Mouse (Mus musculus) left cerebral cortex, postnatal 14 days (tissue): ENCODE results near the gene Stxbp4. TPM values are rescaled to one million over a fixed set of nuclear protein-coding genes. Genes with fewer than 3 reads are reported as not detected.

Experiments
- DNase-seq, 2 experiments: peaks; one replicate each; pipeline ENCODE4 v3.0.0; 2021 to 2022; ENCODE audit warnings: low spot score in 2 of 2, mixed read lengths in 1 of 2
- intact Hi-C: fragments of 180-260 bp; cut with DNase I; formaldehyde crosslinking; loops from one replicate; pipeline ENCODE4 v1.15.1; 2025
- long read RNA-seq, 2 experiments: library from polyadenylated mRNA; stranded (forward); transcript quantifications; one replicate each; pipeline ENCODE4 v2.0.0; 2021
- total RNA-seq, 2 experiments: library from RNA; stranded (reverse); gene quantifications; 2 replicates each; pipeline ENCODE4 v1.2.3; 2021

Gene Stxbp4
- total RNA-seq, result 10 to 100 TPM in 1 of 2 experiments, 1 to 10 TPM in 1; 8.8 to 10.4 TPM
- long read RNA-seq, experiment 1, full-length matches to known transcripts, result 3 of 9 reads
- long read RNA-seq, experiment 1, partial matches to known transcripts, result 3 of 9 reads
- long read RNA-seq, experiment 1, other reads (novel, unspliced or antisense), result 3 of 9 reads
- long read RNA-seq, experiment 2, full-length matches to known transcripts, result 2 of 11 reads
- long read RNA-seq, experiment 2, partial matches to known transcripts, result 4 of 11 reads
- long read RNA-seq, experiment 2, other reads (novel, unspliced or antisense), result 5 of 11 reads

DNA sequence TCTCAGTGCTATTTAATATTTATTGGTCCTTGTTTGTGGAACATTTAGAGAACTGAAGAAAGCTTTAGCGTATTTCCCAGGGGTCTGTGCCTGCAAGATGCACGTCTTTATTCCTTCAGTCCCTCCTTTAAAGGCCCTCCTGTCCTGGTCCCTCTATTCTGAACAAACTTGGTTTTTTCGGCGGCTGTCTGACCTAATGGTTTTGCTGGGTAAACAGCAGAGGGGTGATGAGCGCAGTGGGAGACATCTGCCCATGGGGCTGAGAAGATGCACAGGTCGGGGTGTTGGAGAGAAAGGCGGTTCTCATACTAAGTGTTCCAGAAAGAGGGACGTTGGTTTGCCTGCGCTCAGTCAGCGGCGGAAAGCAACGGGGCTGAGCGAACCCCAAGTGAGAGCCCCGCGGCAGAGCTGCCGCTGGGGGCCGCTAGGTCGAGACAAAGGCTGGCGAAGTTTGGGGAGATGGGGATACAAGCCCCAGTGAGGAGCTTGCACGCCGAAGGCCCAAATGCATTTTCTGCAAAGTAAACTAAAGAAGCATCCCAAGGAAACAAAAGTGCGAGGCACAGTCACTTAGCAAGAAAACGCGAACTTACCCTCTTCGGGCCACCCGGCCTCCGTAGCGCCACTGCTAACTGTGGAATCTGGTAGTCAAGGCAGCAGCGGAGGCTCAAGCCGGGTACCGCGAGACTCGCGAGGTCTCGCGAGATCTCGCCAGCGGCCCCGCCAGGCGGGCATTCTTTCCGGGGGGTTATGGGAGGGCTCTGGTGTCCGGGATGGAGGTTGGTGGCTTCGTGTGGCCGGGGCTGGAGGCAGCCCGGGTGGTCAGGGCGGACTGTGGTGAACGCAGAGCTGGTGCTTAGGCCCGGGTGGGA is at the start of gene Stxbp4, which contains the start of gene Cox11:
Gene Stxbp4 (minus strand): TSS at position 645 of the 872 bp plus-strand sequence.
Gene Cox11 (plus strand): TSS at position 734 of the 872 bp plus-strand sequence.
- intact Hi-C loops, result loop anchor here (10.0 kb wide), 1 partner anchor 633 kb away; the partner anchor contains the start of gene Pctp
- peak; percentile 95 to 96 for DNase-seq

DNA sequence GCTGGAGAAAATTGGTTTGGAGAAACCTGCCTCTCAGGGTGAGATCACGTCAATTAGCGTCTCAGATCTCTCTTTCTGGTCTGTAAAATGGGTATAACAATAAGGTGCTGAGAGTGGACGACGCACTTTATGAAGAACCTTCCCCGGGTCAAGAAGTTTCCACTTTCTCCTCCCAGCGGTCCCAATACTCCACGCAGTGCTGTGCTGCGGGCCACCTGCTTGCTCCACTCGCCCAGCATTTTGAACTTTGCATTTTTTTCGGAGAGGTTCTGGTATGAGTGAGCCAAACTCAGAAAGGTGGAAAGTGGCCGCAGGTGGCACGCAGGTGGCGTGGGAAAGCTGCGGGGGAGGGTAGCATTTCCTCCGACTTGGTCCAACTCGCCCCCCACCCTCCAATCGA is 49.2 kb upstream of the Stxbp4 start:
- no peak for DNase-seq
- intact Hi-C loops, result no loop called here

GRCm38 (mm10) chr11:90686287-90687025 is 48.6 kb upstream of the Stxbp4 start:
- intact Hi-C loops, result no loop called here
- no peak for DNase-seq

DNA sequence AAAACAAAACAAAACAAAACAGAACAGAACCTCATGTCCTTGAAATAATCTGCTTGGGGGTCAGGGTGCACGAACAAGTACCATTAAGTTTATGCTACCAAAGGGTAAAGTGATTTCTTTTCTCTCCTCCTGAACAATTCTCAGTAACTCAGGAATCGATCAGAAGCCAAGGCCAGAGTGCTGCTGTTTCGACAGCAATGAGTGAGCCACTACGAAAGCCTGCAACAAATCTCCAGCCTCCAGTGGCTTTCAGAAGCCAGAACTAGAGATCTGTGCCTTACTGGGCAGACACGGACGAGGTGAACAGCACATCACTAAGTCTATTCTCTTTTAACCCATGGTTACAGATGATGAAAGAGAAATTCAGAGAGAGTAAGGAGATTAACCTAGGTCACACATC is 47.3 kb upstream of the Stxbp4 start:
- intact Hi-C loops, result no loop called here
- DNase-seq, result no peak

DNA sequence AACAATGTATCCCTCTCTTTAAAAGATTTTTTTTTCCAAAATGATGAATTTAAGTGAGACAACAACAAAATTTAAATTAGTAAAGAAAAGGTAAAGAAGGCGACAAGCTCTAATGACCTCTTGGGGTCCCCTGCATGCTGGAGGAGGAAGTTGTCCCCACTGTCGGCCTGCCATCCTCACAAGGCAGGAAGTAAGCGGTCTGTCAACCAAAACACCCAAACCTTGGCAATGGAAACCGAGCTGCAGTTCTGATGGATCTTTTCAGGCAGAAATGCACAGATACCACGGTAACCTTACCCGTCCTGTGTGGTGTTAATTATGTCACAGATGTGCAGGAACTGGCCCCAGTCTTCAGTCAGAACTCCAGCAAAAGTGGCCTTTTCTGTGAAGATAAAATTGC is 46.9 kb upstream of the Stxbp4 start:
- intact Hi-C loops, result no loop called here

DNA sequence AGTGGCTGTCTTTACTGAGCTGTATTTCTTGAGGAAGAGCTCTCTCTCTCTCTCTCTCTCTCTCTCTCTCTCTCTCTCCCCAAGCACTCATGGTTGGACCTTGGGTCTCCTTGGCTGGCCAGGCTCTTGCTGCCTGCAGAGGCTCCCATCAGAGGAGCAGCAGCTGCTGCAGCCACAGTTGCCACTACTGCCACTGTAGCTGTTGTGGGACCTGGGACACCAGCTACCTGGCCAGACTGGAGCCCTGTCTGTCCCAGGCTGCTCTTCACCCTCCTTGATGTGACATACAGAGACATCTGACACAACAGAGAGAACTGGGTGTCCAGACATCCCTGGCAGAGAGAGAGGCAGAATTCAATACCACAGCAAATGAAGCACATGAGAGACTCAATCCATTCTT is 43.3 kb upstream of the Stxbp4 start:
- no peak for DNase-seq
- intact Hi-C loops, result no loop called here

More for the DNA sequence above, 46.9 kb upstream of the Stxbp4 start:
- no peak for DNase-seq

GRCm38 (mm10) chr11:90678582-90678981 is 40.7 kb upstream of the Stxbp4 start:
- intact Hi-C loops, result no loop called here
- DNase-seq, result no peak

- peak; percentile 53 to 76 for DNase-seq
- intact Hi-C loops, result no loop called here
These were observed 39.9 kb upstream of the Stxbp4 start for GRCm38 (mm10) chr11:90677771-90678288.

- DNase-seq, result no peak
- intact Hi-C loops, result no loop called here
These were observed 39.1 kb upstream of the Stxbp4 start for GRCm38 (mm10) chr11:90677027-90677426.

DNA sequence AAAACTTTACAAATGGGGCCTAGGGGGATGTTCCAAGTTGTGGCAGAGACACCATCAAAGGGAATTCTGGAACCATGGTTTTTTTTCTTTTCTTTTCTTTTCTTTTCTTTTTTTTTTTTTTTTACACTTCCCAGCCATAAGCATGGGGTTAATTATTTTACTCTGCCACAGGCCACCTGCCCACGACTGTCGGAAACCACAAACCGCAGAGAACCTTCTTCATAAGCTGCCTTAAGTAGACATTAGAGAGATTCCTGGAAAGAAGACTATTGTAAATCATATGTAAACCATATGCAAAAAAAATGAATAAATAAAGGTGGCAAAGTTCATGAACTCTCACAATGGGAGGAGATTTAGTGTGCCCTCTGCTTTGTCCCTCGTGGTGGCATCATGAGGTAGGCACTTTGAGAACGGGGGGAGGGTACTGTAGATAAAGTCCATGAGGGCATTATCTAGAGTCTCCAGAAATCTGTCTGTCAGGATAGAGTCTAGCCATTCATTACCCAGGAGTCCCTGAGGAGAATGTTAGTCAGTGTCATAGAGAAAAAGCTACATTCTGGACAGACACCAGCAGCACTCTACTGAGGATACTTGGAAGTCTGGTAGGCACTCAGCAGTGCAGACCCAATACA is 37.7 kb upstream of the Stxbp4 start:
- DNase-seq, result no peak
- intact Hi-C loops, result no loop called here

DNA sequence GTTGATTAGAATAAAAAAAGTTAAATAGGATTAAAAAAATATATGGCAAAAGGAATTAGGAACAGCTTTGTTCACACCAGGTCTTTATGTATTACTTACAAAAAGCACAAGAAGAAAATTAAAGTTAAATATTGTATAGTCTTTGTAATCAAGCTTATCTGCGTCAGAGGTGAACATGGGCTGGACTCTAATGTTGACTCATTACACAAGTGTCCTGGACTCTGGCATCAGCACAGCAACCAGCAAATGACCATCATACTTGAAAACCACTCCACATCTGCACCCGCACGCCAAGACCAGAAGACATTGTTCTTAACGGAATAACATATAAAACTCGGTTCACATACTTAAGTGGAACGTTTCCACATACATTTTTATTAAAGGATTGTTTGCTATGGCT is 29.4 kb upstream of the Stxbp4 start:
- DNase-seq, result no peak
- intact Hi-C loops, result no loop called here

DNA sequence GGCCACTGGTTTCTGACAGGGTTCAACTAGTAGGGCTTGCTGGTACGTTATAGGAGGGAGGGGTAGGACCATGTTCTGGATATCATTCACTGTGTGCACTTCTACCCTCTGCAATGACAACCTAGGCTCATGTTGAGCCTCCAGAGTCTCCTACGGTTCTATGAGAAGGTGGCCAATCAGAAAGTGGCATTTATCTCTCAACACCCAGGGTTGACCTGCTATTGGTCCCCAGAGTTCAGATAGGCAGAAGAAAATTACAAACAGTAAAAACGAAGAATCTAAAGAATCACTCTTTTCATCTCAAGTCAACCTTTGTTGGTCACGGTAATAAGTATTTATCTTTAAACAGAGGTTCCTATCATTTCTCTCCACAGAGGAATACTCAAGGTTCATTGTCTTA is 29.0 kb upstream of the Stxbp4 start:
- no peak for DNase-seq
- intact Hi-C loops, result no loop called here

GRCm38 (mm10) chr11:90666144-90666757 is 28.4 kb upstream of the Stxbp4 start:
- DNase-seq, result no peak
- intact Hi-C loops, result no loop called here

DNA sequence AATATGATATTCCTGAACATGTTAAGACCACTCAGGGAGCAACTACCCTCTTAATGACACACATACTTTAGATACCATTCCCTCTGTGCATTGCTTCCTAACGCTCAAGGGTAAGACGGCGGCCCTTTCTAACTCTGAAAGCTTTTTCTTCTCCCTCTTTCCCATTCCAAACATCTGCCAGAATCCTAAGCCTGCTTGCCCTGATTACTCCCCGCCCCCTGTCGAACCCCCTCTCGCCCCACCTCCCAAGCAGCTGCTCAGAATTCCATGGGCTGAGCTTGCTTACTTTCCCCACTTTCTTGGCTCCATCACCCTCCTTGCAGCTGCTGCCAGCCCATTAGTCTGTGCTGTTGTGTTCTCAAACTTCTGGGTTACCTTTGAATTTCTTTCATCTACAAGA is 27.3 kb upstream of the Stxbp4 start:
- peak; percentile 35 to 41 for DNase-seq
- intact Hi-C loops, result no loop called here

- intact Hi-C loops, result no loop called here
- DNase-seq, result no peak
These were observed 26.6 kb upstream of the Stxbp4 start for GRCm38 (mm10) chr11:90664345-90664986.

DNA sequence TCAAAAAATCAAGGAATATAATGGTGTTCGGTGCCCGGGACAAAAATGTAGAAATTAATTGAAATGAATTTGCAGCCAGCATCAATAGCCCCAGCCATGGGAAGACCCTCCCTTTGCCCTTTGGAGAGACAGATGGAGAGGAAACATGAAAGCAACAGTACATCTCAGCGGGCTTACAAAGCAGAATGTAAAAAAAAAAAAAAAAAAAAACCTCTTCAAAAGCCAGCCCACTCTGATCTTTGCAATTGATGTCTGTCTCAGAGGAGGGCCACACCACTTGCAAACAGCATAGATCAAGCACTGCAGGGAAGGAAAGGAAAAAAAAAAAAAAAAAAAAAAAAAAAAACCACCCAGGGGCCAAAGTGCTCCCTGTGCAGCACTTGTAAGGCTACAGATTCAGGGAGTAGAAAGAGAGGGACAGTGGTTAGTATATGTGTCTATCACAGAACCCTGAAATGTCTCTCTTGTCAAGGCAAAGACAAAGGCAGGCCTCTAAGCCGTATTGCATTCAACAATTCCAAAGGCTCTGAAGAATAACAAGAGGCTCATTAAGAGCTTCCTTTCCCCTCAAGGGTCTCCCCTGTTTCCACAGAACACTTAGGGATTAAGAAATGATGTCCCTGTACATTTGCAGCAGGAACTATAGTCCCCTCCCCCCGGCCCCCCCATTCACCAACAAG is 25.9 kb upstream of the Stxbp4 start:
- DNase-seq, result no peak

GRCm38 (mm10) chr11:90663052-90663451 is 25.2 kb upstream of the Stxbp4 start:
- intact Hi-C loops, result no loop called here
- no peak for DNase-seq

More for the DNA sequence above, 25.9 kb upstream of the Stxbp4 start:
- intact Hi-C loops, result no loop called here

GRCm38 (mm10) chr11:90660662-90661061 is 22.8 kb upstream of the Stxbp4 start:
- intact Hi-C loops, result no loop called here
- no peak for DNase-seq
